Mouse (Mus musculus): ENCODE results near the gene Clba1. TPM values are rescaled to one million over a fixed set of nuclear protein-coding genes. Genes with fewer than 3 reads are reported as not detected.

Gene Clba1
- polyA plus RNA-seq, 1 experiment: 19.1 TPM

DNA sequence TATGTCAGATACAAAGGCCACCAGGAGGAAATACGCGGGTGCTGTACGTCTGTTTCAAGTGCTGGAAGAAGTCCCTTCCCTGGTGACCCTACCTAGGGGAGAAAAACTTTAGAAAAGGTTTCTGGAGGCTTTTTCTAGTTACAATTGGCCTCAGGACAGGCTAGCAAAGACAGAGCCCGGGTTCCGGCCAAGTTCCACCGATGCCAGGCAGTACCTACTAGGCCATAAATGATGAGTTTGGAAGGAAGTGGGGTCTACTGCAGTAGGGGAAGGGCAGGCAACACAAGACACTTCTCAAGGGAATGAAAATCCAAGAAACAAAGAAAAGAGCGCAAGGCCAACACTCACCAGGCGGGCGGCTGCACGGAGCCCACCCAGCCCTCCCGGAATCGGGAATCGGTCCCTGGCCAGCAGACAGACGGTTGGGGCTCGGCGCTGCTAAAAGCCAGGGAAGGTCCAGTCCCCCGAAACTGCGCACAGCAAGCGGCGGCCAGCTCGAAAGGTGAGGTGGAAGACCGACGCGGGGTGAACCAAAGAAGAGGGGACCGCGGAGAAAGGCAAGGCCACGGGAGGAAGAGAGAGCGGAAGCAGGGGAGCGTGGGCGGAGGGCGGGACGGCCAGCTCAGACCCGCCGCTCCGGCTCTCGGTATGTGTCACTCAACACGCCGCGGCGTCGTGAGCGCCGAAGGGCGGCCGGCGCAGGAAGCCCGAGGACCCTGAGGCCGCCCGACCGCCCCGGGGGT is 19.9 kb downstream of the Clba1 start:
- H3K27ac ChIP-seq (ENCODE audit: insufficient read depth, low read depth, low read length): peak overlapping the region; percentile 82
- DNase-seq: no peak
- peaks cover 14% of the 10 kb centered on the region; the same call in 1 of the 2 replicates for H3K4me1 ChIP-seq (ENCODE audit: control insufficient read depth, insufficient read depth, low read length)
- no peaks in the 10 kb centered on the region for H3K36me3 ChIP-seq (ENCODE audit: control insufficient read depth, insufficient read depth, low read length)
- no peak for TF ChIP-seq POLR2A (IDR thresholded peaks at IDR 0.05; ENCODE audit: low read depth, low read length)
- no peak for TF ChIP-seq CTCF (conservative IDR thresholded peaks at IDR 0.05; ENCODE audit: insufficient read depth, insufficient read length, low read depth, low read length)
- H3K27me3 ChIP-seq (replicated peaks; ENCODE audit: control insufficient read depth, insufficient read depth, low read length): no peaks in the 10 kb centered on the region
- under 1% methylated on average over 51 of the region's 51 CpGs for WGBS
- peak overlapping the region; percentile 94 for H3K4me3 ChIP-seq (ENCODE audit: insufficient read depth, low read depth, low read length)

DNA sequence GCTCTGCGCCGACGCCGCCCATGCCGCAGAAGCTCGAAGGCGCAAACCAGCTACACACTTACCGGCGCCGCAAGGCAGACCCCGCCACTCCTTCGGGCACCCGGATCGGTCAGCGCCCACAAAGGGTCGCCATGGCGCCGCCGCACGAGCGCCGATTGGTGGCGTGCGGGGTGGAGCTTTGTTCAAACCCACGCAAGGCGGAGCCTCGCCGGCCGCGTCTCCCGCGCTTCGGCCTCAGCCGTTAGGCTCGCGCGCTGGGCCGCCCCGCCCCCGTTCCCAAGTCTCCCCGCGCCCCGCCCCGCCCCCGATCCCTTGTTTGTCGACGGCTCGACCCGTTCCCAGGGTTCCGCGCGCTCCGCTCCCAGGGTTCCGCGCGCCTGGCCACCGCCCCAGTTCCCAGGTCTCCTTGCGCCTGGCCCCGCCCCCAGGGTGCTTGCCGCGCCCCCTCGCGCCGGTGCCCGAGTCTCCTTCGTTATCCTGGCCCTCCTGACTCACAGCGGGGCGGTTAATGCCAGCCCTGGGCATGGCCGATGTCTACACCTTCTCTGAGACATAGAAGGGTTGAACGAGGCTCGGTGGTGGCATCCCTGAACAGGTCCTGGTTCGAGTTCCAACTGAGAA is 20.6 kb downstream of the Clba1 start, which contains the start of gene Cdca4:
Cdca4 (minus strand) TSS at position 180 of the 621 bp plus-strand sequence.
- WGBS: 2% methylated on average over 72 of the region's 72 CpGs
- DNase-seq: peak; percentile 99

DNA sequence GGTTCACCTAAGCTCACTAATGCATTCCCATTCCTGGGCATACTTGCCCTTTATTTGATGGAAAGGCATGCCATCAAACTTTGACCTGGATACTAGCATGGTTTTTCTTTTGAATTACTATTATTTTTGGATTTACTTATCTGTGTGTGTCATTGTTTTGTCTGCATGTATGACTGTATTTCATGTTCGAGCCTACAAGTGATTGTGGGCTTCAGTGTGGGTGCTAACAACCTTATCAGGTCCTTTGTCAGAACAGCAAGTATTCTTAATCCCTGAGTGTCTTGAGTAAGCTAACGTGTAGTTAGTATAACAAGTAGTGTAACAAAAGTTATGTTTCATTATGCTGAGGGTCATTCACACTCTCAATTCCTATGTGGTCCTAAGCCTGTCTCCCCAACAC is 21.4 kb downstream of the Clba1 start:
- Histone ChIP-seq H3K27me3 (replicated peaks; ENCODE audit: control insufficient read depth, insufficient read depth, low read length) (no peaks in the 10 kb centered on the region), H3K36me3 (ENCODE audit: control insufficient read depth, insufficient read depth, low read length) (no peaks in the 10 kb centered on the region), H3K27ac (ENCODE audit: insufficient read depth, low read depth, low read length) (no peak overlapping the region), H3K4me3 (ENCODE audit: insufficient read depth, low read depth, low read length) (peak overlapping the region; percentile 53), H3K4me1 (ENCODE audit: control insufficient read depth, insufficient read depth, low read length) (peaks cover 11% of the 10 kb centered on the region; the same call in 1 of the 2 replicates)
- 25% methylated on average over 2 of the region's 2 CpGs for WGBS
- no peak for TF ChIP-seq POLR2A (IDR thresholded peaks at IDR 0.05; ENCODE audit: low read depth, low read length)
- TF ChIP-seq CTCF (conservative IDR thresholded peaks at IDR 0.05; ENCODE audit: insufficient read depth, insufficient read length, low read depth, low read length): no peak
- DNase-seq: no peak

More for the DNA sequence above, 20.6 kb downstream of the Clba1 start, which contains the start of gene Cdca4:
- Histone ChIP-seq H3K27ac (ENCODE audit: insufficient read depth, low read depth, low read length) (peak within 1 kb of the TSS; percentile 82), H3K36me3 (ENCODE audit: control insufficient read depth, insufficient read depth, low read length) (no peaks in the 10 kb centered on the region), H3K4me3 (ENCODE audit: insufficient read depth, low read depth, low read length) (peak within 1 kb of the TSS; percentile 94), H3K4me1 (ENCODE audit: control insufficient read depth, insufficient read depth, low read length) (peaks cover 11% of the 10 kb centered on the region; the same call in 1 of the 2 replicates), H3K27me3 (replicated peaks; ENCODE audit: control insufficient read depth, insufficient read depth, low read length) (no peaks in the 10 kb centered on the region)
- peak; percentile 27 for TF ChIP-seq POLR2A (IDR thresholded peaks at IDR 0.05; ENCODE audit: low read depth, low read length)
- 0 out of 2 replicates have a peak, but pooled peaks have one; percentile 3 for TF ChIP-seq CTCF (conservative IDR thresholded peaks at IDR 0.05; ENCODE audit: insufficient read depth, insufficient read length, low read depth, low read length)

DNA sequence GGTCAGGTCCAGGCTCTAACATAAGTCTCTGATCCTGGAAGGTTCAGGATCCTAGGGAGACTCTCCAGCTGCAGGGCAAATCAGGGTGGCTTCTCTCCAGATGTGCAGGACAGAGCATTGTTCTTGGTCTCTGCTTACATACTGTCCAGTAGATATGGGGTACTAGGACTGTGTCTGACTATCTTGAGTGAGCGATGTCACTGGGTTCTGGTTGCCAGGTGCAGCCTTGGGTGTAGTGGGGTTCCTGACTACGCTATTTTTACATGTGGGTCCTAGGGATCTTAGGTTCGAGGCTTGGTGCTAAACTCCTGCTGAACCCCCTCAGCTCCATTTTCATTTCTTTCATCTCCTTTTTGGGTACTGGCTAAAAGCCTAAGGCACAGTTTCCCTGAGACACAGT is 21.8 kb downstream of the Clba1 start:
- 83% methylated on average over 3 of the region's 3 CpGs for WGBS
- Histone ChIP-seq H3K36me3 (ENCODE audit: control insufficient read depth, insufficient read depth, low read length) (no peaks in the 10 kb centered on the region), H3K4me3 (ENCODE audit: insufficient read depth, low read depth, low read length) (no peak overlapping the region), H3K27ac (ENCODE audit: insufficient read depth, low read depth, low read length) (no peak overlapping the region), H3K4me1 (ENCODE audit: control insufficient read depth, insufficient read depth, low read length) (peaks cover 11% of the 10 kb centered on the region; the same call in 1 of the 2 replicates), H3K27me3 (replicated peaks; ENCODE audit: control insufficient read depth, insufficient read depth, low read length) (no peaks in the 10 kb centered on the region)
- TF ChIP-seq CTCF (conservative IDR thresholded peaks at IDR 0.05; ENCODE audit: insufficient read depth, insufficient read length, low read depth, low read length): no peak
- TF ChIP-seq POLR2A (IDR thresholded peaks at IDR 0.05; ENCODE audit: low read depth, low read length): no peak
- no peak for DNase-seq

DNA sequence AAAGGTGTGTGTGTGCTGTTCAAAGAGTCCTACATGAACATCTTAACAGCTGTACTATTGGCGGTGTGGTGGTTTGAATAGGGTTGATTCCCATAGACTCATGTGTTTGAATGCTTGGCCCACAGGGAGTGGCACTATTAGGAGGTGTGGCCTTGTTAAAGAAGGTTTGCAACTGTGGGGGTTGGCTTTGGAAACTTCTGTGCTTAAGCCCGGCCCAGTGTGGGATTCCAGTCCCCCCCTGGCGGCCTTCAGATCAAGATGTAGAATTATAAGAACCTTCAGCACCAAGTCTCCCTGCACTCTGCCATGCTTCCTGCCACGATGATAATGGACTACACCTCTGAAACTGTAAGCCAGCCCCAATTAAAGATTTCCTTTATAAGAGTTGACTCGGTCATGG is 23.7 kb downstream of the Clba1 start:
- no peaks in the 10 kb centered on the region for H3K36me3 ChIP-seq (ENCODE audit: control insufficient read depth, insufficient read depth, low read length)
- H3K4me1 ChIP-seq (ENCODE audit: control insufficient read depth, insufficient read depth, low read length): peaks cover 11% of the 10 kb centered on the region; the same call in 1 of the 2 replicates
- 95% methylated on average over 5 of the region's 5 CpGs for WGBS
- H3K27me3 ChIP-seq (replicated peaks; ENCODE audit: control insufficient read depth, insufficient read depth, low read length): no peaks in the 10 kb centered on the region
- no peak overlapping the region for H3K4me3 ChIP-seq (ENCODE audit: insufficient read depth, low read depth, low read length)
- TF ChIP-seq CTCF (conservative IDR thresholded peaks at IDR 0.05; ENCODE audit: insufficient read depth, insufficient read length, low read depth, low read length) (no peak), POLR2A (IDR thresholded peaks at IDR 0.05; ENCODE audit: low read depth, low read length) (no peak)
- no peak overlapping the region for H3K27ac ChIP-seq (ENCODE audit: insufficient read depth, low read depth, low read length)
- DNase-seq: no peak

DNA sequence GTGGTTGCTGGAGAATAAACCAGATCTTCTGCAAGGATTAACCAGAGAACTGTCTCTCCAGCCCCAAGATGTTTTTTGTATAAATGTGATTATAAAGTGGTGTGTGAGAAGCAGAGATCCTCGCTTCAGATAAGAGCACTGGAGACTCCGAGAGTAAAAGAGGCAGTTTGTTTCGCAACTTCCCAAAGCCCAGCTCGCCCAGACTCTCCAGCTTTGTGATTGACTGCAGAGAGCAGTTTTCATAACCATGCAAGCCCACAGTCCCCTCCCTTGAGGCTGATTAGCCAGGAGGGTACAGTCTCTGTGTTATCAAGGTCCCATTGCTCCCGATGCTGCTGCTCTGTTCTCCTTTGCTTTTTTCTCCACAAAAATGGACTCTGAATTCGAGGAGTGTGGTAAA is 24.8 kb downstream of the Clba1 start:
- Histone ChIP-seq H3K4me1 (ENCODE audit: control insufficient read depth, insufficient read depth, low read length) (peaks cover 4% of the 10 kb centered on the region; the same call in 1 of the 2 replicates), H3K36me3 (ENCODE audit: control insufficient read depth, insufficient read depth, low read length) (no peaks in the 10 kb centered on the region)
- 77% methylated on average over 6 of the region's 6 CpGs for WGBS

DNA sequence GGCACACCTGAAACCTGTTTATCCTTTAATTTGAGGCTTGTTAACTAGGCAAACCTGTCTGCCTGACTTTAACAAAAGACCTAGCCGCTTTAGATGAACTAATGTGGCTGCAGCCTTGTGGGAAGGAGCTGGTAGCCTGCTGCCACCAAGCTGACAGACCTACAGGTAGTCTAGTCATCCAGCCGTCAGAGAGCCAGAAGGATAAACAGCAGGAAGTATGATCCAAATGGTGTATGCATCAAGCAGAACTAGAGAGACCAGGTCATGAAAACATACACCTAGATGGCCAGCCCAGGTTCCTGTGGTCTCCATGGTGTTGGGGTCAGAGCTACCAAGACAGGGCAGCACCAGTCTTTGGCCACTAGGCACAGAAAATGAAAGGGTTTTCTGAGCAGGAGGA is 26.3 kb downstream of the Clba1 start:
- WGBS: 77% methylated on average over 2 of the region's 2 CpGs
- Histone ChIP-seq H3K36me3 (ENCODE audit: control insufficient read depth, insufficient read depth, low read length) (no peaks in the 10 kb centered on the region), H3K27ac (ENCODE audit: insufficient read depth, low read depth, low read length) (no peak overlapping the region), H3K27me3 (replicated peaks; ENCODE audit: control insufficient read depth, insufficient read depth, low read length) (no peaks in the 10 kb centered on the region), H3K4me3 (ENCODE audit: insufficient read depth, low read depth, low read length) (no peak overlapping the region), H3K4me1 (ENCODE audit: control insufficient read depth, insufficient read depth, low read length) (peaks cover 4% of the 10 kb centered on the region; the same call in 1 of the 2 replicates)
- DNase-seq: no peak
- TF ChIP-seq CTCF (conservative IDR thresholded peaks at IDR 0.05; ENCODE audit: insufficient read depth, insufficient read length, low read depth, low read length): no peak
- TF ChIP-seq POLR2A (IDR thresholded peaks at IDR 0.05; ENCODE audit: low read depth, low read length): no peak

More for the DNA sequence above, 24.8 kb downstream of the Clba1 start:
- H3K27me3 ChIP-seq (replicated peaks; ENCODE audit: control insufficient read depth, insufficient read depth, low read length): no peaks in the 10 kb centered on the region
- no peak overlapping the region for H3K27ac ChIP-seq (ENCODE audit: insufficient read depth, low read depth, low read length)
- no peak for DNase-seq
- TF ChIP-seq CTCF (conservative IDR thresholded peaks at IDR 0.05; ENCODE audit: insufficient read depth, insufficient read length, low read depth, low read length) (no peak), POLR2A (IDR thresholded peaks at IDR 0.05; ENCODE audit: low read depth, low read length) (no peak)
- H3K4me3 ChIP-seq (ENCODE audit: insufficient read depth, low read depth, low read length): no peak overlapping the region
